Mouse (Mus musculus): ENCODE measurements around the gene Krt78.
"Not testable (repeated sequence)": the region's sequence is repeated elsewhere in the genome, so short reads cannot be mapped to it uniquely, and the experiment has no call there.

The Krt78 gene

GRCm38 (mm10) chr15:101954187-101954586 lies at the start of gene Krt78:
Krt78 (minus strand) TSS chr15:101954287.
- DNase-seq (ENCODE audit: low read depth, low spot score), result no peak
- no peaks in the 10 kb centered on the region for H3K27me3 ChIP-seq (ENCODE audit: control insufficient read depth, insufficient read depth, low read length, poor library complexity, severe bottlenecking)
- no peaks in the 10 kb centered on the region for H3K36me3 ChIP-seq (ENCODE audit: control insufficient read depth, insufficient read depth, low read length, poor library complexity, severe bottlenecking)

- DNase-seq (ENCODE audit: low read depth, low spot score), result no peak
- no peaks in the 10 kb centered on the region for H3K36me3 ChIP-seq (ENCODE audit: control insufficient read depth, insufficient read depth, low read length, poor library complexity, severe bottlenecking)
- no peaks in the 10 kb centered on the region for H3K27me3 ChIP-seq (ENCODE audit: control insufficient read depth, insufficient read depth, low read length, poor library complexity, severe bottlenecking)
These were observed 49.4 kb upstream of the Krt78 start for GRCm38 (mm10) chr15:102003516-102003915.

GRCm38 (mm10) chr15:102002646-102003488 lies 48.8 kb upstream of the Krt78 start:
- H3K27me3 ChIP-seq (ENCODE audit: control insufficient read depth, insufficient read depth, low read length, poor library complexity, severe bottlenecking), result no peaks in the 10 kb centered on the region
- no peak for DNase-seq (ENCODE audit: low read depth, low spot score)
- no peaks in the 10 kb centered on the region for H3K36me3 ChIP-seq (ENCODE audit: control insufficient read depth, insufficient read depth, low read length, poor library complexity, severe bottlenecking)

- no peaks in the 10 kb centered on the region for H3K36me3 ChIP-seq (ENCODE audit: control insufficient read depth, insufficient read depth, low read length, poor library complexity, severe bottlenecking)
- no peaks in the 10 kb centered on the region for H3K27me3 ChIP-seq (ENCODE audit: control insufficient read depth, insufficient read depth, low read length, poor library complexity, severe bottlenecking)
- no peak for DNase-seq (ENCODE audit: low read depth, low spot score)
These were observed 45.7 kb upstream of the Krt78 start for GRCm38 (mm10) chr15:101999676-102000335.

- no peak for DNase-seq (ENCODE audit: low read depth, low spot score)
- H3K36me3 ChIP-seq (ENCODE audit: control insufficient read depth, insufficient read depth, low read length, poor library complexity, severe bottlenecking), result no peaks in the 10 kb centered on the region
These were observed 45.1 kb upstream of the Krt78 start for GRCm38 (mm10) chr15:101999156-101999555.

GRCm38 (mm10) chr15:101996450-101997078 lies 42.5 kb upstream of the Krt78 start:
- H3K36me3 ChIP-seq (ENCODE audit: control insufficient read depth, insufficient read depth, low read length, poor library complexity, severe bottlenecking); H3K27me3 ChIP-seq (ENCODE audit: control insufficient read depth, insufficient read depth, low read length, poor library complexity, severe bottlenecking); DNase-seq (ENCODE audit: low read depth, low spot score): not testable (repeated sequence)

More at GRCm38 (mm10) chr15:101999156-101999555, 45.1 kb upstream of the Krt78 start:
- H3K27me3 ChIP-seq (ENCODE audit: control insufficient read depth, insufficient read depth, low read length, poor library complexity, severe bottlenecking), result no peaks in the 10 kb centered on the region

- H3K36me3 ChIP-seq (ENCODE audit: control insufficient read depth, insufficient read depth, low read length, poor library complexity, severe bottlenecking), result no peaks in the 10 kb centered on the region
- DNase-seq (ENCODE audit: low read depth, low spot score), result no peak
- no peaks in the 10 kb centered on the region for H3K27me3 ChIP-seq (ENCODE audit: control insufficient read depth, insufficient read depth, low read length, poor library complexity, severe bottlenecking)
These were observed 41.6 kb upstream of the Krt78 start for GRCm38 (mm10) chr15:101995484-101996236.

GRCm38 (mm10) chr15:101994365-101994764 lies 40.3 kb upstream of the Krt78 start:
- no peak for DNase-seq (ENCODE audit: low read depth, low spot score)
- Histone ChIP-seq H3K36me3 (ENCODE audit: control insufficient read depth, insufficient read depth, low read length, poor library complexity, severe bottlenecking) (no peaks in the 10 kb centered on the region), H3K27me3 (ENCODE audit: control insufficient read depth, insufficient read depth, low read length, poor library complexity, severe bottlenecking) (no peaks in the 10 kb centered on the region)

GRCm38 (mm10) chr15:101990946-101991345 lies 36.9 kb upstream of the Krt78 start:
- DNase-seq (ENCODE audit: low read depth, low spot score), result no peak
- H3K36me3 ChIP-seq (ENCODE audit: control insufficient read depth, insufficient read depth, low read length, poor library complexity, severe bottlenecking), result no peaks in the 10 kb centered on the region
- no peaks in the 10 kb centered on the region for H3K27me3 ChIP-seq (ENCODE audit: control insufficient read depth, insufficient read depth, low read length, poor library complexity, severe bottlenecking)

GRCm38 (mm10) chr15:101988714-101989113 lies 34.6 kb upstream of the Krt78 start:
- Histone ChIP-seq H3K36me3 (ENCODE audit: control insufficient read depth, insufficient read depth, low read length, poor library complexity, severe bottlenecking) (no peaks in the 10 kb centered on the region), H3K27me3 (ENCODE audit: control insufficient read depth, insufficient read depth, low read length, poor library complexity, severe bottlenecking) (no peaks in the 10 kb centered on the region)
- no peak for DNase-seq (ENCODE audit: low read depth, low spot score)

- no peaks in the 10 kb centered on the region for H3K27me3 ChIP-seq (ENCODE audit: control insufficient read depth, insufficient read depth, low read length, poor library complexity, severe bottlenecking)
- DNase-seq (ENCODE audit: low read depth, low spot score), result peak; percentile 84
These were observed 34.0 kb upstream of the Krt78 start for GRCm38 (mm10) chr15:101988119-101988518.

GRCm38 (mm10) chr15:101984746-101985145 lies 30.7 kb upstream of the Krt78 start:
- H3K27me3 ChIP-seq (ENCODE audit: control insufficient read depth, insufficient read depth, low read length, poor library complexity, severe bottlenecking), result no peaks in the 10 kb centered on the region
- H3K36me3 ChIP-seq (ENCODE audit: control insufficient read depth, insufficient read depth, low read length, poor library complexity, severe bottlenecking), result no peaks in the 10 kb centered on the region
- DNase-seq (ENCODE audit: low read depth, low spot score), result no peak

More at GRCm38 (mm10) chr15:101988119-101988518, 34.0 kb upstream of the Krt78 start:
- H3K36me3 ChIP-seq (ENCODE audit: control insufficient read depth, insufficient read depth, low read length, poor library complexity, severe bottlenecking), result no peaks in the 10 kb centered on the region

- no peaks in the 10 kb centered on the region for H3K27me3 ChIP-seq (ENCODE audit: control insufficient read depth, insufficient read depth, low read length, poor library complexity, severe bottlenecking)
- DNase-seq (ENCODE audit: low read depth, low spot score), result peak; percentile 89
These were observed 30.0 kb upstream of the Krt78 start for GRCm38 (mm10) chr15:101983949-101984601.

GRCm38 (mm10) chr15:101983315-101983948 lies 29.3 kb upstream of the Krt78 start:
- DNase-seq (ENCODE audit: low read depth, low spot score), result no peak
- H3K27me3 ChIP-seq (ENCODE audit: control insufficient read depth, insufficient read depth, low read length, poor library complexity, severe bottlenecking), result no peaks in the 10 kb centered on the region

More at GRCm38 (mm10) chr15:101983949-101984601, 30.0 kb upstream of the Krt78 start:
- no peaks in the 10 kb centered on the region for H3K36me3 ChIP-seq (ENCODE audit: control insufficient read depth, insufficient read depth, low read length, poor library complexity, severe bottlenecking)

More at GRCm38 (mm10) chr15:101983315-101983948, 29.3 kb upstream of the Krt78 start:
- H3K36me3 ChIP-seq (ENCODE audit: control insufficient read depth, insufficient read depth, low read length, poor library complexity, severe bottlenecking), result no peaks in the 10 kb centered on the region
